13 mouse cellular contexts compared by ENCODE assay signal in genomic region chr10:118504811-118505210, GRCm38 (mm10).
DNase-seq lines count a peak whose midpoint lies in the region; TF ChIP-seq lines count a peak whose summit lies in the region.
"Had no signal": no experiment of that assay in that cellular context is flagged by ENCODE, and none has a peak within 500 bp of the region (broad histone marks: within the 10 kb centered on the region; RNA-seq: fewer than 3 reads in every experiment).

No protein-coding gene starts in this region.

- 64% methylated on average over 4 of the region's 4 CpGs for WGBS in kidney, adult 2 months

- H3K27me3 ChIP-seq in kidney, adult 2 months (replicated peaks; ENCODE audit: control insufficient read depth, insufficient read depth, low read length) = no peaks in the 10 kb centered on the region
- H3K27me3 ChIP-seq: heart, embryonic 13.5 days had no signal

- DNase-seq in cerebellum, postnatal 10 days = peak; percentile 21 to 24
- DNase-seq in cerebellum, postnatal 4 days (ENCODE audit: low spot score in 2 of 2) = no peak
- DNase-seq in kidney, adult 2 months = peak; percentile 4
- no peak for DNase-seq in kidney, postnatal 14 days
- DNase-seq in retina, postnatal 1 day = peak; percentile 24
- DNase-seq in retina, embryonic 14.5 days (ENCODE audit: low spot score) = no peak
- DNase-seq in spleen, postnatal 10 days (ENCODE audit: low spot score in 2 of 2) = no peak
- DNase-seq in layer of hippocampus, adult 2 months (ENCODE audit: low spot score in 2 of 2) = no peak
- DNase-seq: B cell, adult 2 months; kidney, postnatal 4 days; liver; thymus, adult 2 months had no signal

- no peak for TF ChIP-seq CTCF in kidney, adult 2 months (conservative IDR thresholded peaks at IDR 0.05; ENCODE audit: insufficient read depth, insufficient read length, low read depth, low read length)
- no peak for TF ChIP-seq CTCF in layer of hippocampus, adult 2 months (conservative IDR thresholded peaks at IDR 0.05)

- no peaks in the 10 kb centered on the region for H3K4me1 ChIP-seq in kidney, adult 2 months (ENCODE audit: control insufficient read depth, insufficient read depth, low read length)
- H3K4me1 ChIP-seq: heart, embryonic 13.5 days had no signal

- TF ChIP-seq POLR2A in kidney, adult 2 months (IDR thresholded peaks at IDR 0.05; ENCODE audit: low read depth, low read length) = no peak

- no peak overlapping the region for H3K4me3 ChIP-seq in kidney, adult 2 months (ENCODE audit: insufficient read depth, low read depth, low read length)
- H3K4me3 ChIP-seq in layer of hippocampus, adult 2 months = no peak overlapping the region
- H3K4me3 ChIP-seq: heart, embryonic 13.5 days had no signal

- no peak overlapping the region for H3K27ac ChIP-seq in kidney, adult 2 months (ENCODE audit: insufficient read depth, low read depth, low read length)
- H3K27ac ChIP-seq in layer of hippocampus, adult 2 months = no peak overlapping the region
- H3K27ac ChIP-seq: heart, embryonic 13.5 days had no signal

- H3K36me3 ChIP-seq in kidney, adult 2 months (ENCODE audit: control insufficient read depth, insufficient read depth, low read length) = no peaks in the 10 kb centered on the region
- H3K36me3 ChIP-seq: heart, embryonic 13.5 days had no signal

Comparison
In these comparisons a context has a peak if more than half of its experiments do, and no peak if none do; other contexts are left out.
1. DNase-seq: peak in cerebellum, postnatal 10 days (2 of 2), kidney, adult 2 months (single experiment) and retina, postnatal 1 day (single experiment); none in cerebellum, postnatal 4 days (0 of 2), kidney, postnatal 14 days (single experiment), retina, embryonic 14.5 days (single experiment), spleen, postnatal 10 days (0 of 2) and layer of hippocampus, adult 2 months (0 of 2).